Mouse (Mus musculus): Measurements from ENCODE around the gene Ash1l.

Ash1l gene

DNA sequence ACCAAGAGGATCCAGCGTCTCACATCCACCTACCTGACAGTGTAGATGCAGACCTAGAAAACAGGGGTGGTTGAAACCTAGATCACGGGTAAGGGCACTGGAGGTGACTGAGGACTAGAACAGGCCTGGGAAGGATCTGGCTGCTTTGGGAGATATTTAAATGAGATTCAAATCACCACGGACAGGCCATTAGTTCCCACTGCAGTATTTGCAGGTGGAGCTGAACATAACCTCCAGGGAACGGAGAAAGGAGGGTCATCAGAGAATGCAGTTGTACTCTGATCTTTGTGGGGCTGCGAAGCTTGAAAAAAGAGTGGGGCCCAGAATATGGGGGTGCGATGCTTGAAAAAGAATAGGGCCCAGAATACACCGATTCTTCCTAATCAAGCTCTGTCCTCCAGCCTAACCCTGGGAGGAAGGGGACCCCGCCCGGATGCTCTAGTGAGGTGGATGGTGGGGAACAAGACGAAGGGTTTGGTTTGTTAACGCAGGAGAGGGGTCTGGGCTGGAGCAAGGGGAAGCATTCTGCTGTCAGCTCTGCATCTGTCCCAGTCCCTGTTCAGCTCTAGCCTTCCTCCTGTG, 142.2 kb downstream of the Ash1l start:
- DNase-seq: no peak

DNA sequence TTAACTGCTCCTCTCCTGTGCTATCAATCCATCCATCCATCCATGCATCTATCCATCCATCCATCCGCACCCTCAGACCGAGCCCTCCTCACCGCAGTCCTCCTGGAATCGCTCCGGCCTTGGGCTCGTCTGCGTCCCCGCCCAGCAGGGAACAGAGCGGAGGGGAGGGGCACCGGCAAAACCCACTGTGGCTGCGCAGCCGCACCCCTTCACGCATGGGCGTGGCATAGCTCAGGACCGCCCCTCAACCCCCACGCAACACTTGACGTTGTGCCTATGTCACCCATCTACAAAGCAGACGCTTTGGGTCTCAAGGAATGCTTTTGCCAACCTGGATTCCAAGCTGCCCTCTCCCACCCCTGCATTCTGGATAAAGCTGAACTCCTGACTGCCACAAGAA, 142.8 kb downstream of the Ash1l start, which contains the start of gene Rusc1:
Gene Rusc1, minus strand, starts transcription at position 137 of the 400 bp plus-strand sequence.
- DNase-seq: peak; percentile 96

DNA sequence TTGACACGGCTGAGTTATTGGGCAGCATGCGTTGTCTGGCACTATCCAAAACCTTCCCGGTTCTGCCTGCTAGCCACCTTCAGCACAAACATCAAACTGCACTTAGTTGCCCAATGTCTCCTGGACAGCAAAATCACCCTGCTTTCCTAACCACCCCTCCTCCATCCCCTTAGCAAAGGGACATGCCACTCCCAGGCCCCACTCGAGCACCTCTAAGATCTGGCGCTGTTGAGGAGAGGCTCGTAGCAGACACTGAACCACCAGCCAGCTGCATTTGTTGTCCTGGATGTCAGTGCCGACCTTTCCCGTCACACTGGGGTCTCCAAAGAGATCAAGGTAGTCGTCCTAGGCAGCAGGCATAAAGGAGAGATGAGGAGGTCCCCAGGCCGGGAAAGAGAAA, 143.6 kb downstream of the Ash1l start:
- DNase-seq: no peak

DNA sequence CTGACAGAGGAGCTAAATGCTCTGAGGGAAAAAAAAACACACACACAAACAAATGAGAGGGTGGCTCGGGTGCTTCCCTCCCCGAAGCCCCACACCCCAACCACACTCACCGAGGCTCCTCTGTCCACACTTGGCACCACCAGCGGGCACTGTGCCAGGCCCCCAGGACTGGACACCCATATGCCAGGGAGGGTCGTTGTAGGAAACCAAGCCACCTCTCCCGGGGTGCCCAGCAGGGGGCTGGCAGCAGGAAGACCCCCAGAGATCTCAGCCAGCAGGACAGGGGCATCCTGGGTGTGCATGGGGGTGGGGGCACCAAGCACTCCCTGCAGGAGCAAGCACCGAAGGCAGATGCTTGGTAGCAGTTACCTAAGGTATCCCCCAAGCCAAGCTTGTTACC, 150.4 kb downstream of the Ash1l start, which contains the start of gene Gm43738:
Gene Gm43738, minus strand, starts transcription at position 289 of the 400 bp plus-strand sequence.
- no peak for DNase-seq

DNA sequence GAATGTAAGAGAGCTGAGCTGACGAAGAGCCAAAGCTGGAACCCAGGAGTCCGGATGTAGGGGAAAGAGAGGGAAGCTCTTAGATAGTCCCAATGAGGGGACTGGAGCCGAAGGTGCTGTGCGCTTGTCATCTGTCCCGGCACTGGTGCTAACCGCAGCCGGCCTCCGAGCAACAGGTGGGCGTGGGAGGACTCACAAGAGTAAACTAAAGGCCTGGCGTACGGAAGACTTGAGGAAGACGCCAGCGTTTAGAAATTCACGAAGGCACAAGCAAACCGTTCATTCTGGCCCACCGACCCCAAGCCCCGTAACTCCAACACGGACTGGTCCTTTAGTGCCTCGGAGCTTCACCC, 151.0 kb downstream of the Ash1l start:
- no peak for DNase-seq

DNA sequence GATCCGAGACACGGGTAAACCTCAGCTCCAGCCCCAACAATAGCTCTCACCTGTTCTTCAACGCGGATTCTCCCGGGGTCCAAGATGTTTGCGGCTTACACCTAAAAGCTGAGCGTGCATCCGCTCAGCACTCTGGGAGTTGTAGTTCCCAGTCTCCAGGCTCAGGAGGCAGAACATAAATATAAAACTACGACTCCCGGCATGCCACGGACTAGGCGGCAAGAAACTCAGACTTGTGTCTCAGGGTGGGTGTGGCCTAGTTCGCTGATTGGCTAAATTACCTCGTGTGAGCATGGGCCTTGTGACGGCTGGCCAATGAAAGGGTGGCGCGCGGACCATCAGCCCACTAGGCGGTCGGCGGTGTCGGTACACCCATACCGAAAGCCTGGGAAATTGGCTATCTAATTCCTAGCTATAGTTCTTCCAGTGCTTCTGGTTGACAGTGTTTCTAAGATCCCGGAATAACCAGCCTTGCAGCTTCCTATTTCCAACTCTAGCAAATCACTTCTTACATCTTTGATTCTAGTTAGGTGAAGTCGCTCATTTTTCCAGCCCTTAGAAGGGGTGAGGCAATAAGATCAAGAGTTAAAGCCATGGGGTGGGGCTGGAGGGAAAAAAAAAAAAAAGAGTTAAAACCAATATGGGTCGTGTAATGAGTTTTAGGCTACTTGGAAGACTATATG, 151.5 kb downstream of the Ash1l start, which contains the start of gene Fdps:
Gene Fdps, minus strand, starts transcription at position 148 of the 683 bp plus-strand sequence.
- peak; percentile 99 for DNase-seq

DNA sequence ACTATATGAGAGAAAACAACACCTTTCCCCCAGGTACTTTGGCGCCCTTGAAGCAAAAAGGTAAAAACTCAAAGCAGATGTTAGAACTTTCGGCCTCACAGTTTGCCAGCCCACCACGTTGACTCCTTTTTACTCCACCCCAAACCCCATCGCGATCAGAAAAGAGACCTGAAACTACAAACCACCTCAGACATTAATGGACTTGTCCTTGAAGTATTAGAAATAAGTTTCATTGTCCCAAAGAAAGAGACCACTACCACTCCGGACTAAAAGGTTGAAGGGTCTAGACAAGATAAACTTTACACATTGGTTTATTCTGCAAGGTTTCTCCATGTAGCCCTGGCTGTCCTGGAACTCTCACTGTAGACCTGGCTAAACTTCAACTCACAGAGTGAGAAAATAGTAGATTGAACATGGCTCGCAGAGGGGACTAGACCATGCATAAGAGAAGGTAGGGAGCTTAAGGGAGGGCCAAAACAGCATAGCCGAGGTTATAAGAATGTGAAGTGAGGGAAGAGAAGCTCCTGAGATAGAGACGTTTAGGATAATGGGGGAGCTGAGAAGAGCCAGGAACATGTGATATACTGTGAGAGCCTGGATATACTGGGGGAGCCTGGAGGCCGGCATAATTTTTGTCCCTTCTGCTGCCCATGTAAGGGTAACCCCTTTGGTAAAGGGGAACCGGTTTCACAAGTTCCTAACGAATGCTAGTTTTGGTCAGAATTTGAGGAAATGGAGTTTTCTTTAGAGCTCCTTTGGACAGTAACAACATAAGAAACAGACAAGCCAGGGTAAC, 152.3 kb downstream of the Ash1l start:
- no peak for DNase-seq

DNA sequence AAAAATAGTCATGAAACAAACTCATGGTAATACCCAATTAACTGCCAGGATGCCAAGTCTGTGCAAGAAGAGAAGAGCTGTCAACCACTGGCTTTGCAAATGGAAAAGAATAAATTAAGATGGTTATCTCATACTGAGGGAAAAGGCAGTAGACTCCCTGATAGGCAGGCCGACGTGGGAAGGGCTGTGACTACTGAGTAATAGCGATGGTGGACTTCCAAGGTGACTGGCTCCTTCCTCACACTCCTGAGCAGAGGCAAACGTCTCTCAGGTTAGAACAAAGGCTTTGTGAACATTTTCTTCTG, 152.8 kb downstream of the Ash1l start:
- no peak for DNase-seq

DNA sequence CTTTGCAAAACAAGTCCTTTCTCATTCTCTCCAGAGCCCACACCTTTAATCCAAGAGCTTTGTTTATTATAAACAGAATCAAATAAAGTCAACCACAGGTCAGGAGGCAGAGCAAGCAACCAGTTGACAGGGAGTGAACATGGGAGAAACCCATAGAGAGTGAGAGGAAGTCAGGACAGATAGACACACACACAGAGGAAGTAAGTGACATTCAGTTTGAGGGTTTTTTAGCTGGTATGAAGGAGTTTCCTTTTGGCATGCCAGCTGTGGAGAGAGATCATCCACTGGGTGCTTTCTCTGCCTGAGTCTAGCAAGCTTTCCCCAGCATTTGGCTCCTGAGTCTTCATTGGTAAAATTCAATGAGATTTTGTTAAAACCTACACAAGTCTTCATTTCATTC, 156.5 kb downstream of the Ash1l start:
- DNase-seq: no peak

DNA sequence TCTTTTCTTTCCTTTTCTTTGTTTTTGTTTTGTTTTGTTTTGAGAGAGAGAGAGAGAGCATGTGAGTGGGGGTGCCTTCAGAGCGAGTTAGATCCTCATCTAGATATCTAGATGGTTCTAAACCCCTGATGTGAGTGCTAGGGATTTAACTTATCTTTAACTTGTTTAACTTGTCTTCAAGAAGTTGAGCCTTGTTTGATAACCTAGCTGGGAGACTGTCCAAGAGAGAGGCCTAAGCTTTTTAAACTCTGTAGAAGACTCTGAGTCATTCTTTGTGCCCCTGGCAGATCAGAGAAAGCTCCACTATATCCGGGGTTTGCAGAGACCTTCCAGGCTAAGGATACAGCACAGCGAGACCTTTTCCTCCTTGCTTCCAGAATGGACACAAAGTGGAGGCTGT, 157.1 kb downstream of the Ash1l start:
- DNase-seq: no peak

DNA sequence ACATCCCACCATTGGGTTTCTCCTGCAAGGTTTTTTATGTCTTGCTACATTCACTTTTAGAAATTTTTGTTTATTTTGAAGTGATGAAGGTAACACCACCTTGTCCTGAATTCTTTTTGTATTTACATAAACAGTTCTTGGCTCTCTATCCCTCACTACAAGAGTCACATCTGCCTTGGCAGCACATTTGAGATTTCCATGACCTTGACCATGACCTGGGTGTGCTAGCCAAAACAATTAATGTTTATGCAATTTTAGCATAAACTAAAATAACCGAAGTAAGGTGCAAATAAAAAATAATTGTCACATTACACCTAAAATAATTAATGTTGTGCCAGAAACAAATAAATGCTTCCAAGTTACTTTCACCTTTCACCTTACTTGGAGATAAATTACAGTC, 157.7 kb downstream of the Ash1l start:
- DNase-seq: no peak

DNA sequence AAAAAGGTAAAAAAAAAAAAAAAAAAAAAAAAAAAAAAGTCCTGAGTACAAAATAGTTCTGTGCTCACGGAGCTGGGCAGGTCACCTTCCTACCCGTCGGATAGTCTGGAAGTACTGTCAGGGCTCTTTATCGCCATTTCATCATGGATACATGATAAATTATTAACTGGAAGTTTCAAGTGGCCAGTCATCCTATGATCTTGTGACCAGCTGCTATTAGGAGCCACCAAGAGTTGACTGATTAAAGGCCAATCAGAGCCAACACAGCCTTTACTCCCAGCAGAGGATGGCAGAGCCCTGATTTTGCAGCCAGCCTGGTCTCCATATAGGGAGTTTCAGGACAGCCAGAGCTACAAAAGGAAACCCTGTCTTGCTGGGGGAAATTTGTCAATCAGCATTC, 162.6 kb downstream of the Ash1l start:
- no peak for DNase-seq

DNA sequence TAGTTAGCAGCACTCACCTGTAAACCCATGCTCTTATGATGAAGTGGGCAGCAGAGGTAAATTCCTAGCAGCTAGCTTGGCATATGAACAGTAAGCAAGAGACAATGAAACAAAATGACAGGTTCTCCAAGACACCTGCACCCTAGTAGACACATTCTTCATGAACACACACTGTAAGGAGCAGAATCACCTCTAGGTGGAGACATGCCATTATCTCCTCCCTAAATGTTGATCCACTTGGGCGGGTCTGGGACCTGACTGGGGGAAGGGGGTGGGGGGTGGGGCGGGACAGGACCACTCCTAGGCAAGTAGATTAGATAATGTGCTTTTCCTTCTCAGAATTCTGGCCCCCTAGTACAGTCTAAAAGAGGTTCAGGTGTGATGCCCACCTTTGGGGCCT, 165.1 kb downstream of the Ash1l start:
- peak; percentile 55 for DNase-seq

DNA sequence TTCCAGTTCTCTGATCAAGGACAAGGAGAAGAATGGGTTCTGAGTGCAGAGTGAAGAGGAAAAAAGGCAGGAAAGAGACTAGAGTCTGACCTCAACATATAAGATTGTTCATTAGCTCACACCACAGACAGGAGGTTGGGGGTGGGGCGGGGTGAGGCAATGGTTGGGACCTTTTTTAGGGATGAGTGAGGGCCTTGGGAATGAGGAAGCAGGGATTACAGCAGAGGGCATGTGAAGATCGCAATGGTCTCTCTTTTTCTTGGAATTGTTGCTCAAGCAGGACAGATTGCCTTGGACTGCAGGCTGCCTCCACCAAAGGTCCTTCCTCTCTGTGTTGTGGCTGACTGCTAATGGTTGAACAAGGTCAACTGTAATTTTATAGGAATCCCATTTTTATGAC, 172.9 kb downstream of the Ash1l start:
- peak; percentile 58 for DNase-seq

DNA sequence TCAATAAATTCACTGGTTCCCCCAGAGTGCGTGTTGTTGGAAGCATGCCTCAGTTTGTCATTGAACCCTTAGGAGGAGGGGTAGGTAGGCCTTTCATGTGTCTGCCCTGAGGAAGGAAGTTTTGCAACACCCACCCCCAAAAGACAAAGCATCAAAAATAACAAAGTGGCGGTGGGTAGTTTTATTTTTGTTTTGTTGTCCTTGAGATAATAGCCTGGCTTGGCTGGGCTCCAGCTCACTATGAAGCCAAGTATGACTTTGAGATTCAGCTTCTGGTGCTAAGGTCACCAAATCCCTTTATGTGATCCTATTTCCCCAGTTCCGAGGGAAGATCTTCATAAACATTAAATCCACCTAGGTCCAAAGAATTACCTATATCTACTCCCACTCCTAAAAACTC, 173.8 kb downstream of the Ash1l start:
- peak; percentile 34 for DNase-seq

DNA sequence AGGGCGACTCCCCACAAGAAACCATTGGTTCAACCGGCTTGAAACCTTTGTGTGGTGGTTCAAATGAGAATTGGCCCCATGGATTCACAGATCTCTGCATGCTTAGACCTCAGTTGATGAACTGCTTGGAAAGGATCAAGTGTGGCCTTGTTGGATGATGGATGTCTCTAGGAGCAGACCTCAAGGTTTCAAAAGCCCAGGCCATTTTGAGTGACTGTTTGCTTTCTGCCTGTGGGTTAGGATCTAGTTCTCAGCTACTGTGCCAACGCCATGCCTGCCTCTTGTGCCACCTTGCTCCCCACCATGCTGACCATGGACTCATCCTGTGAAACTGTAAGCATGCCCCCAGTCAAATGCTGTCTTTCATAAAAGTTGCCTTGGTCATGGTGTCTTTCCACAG, 175.6 kb downstream of the Ash1l start:
- DNase-seq: no peak
